Mouse (Mus musculus) adrenal gland, postnatal 36 days (tissue): Measurements from ENCODE around the gene Vnn1. TPM values are rescaled to one million over a fixed set of nuclear protein-coding genes. Genes with fewer than 3 reads are reported as not detected.

Experiments
- total RNA-seq, 2 experiments: library from RNA; stranded (reverse); gene quantifications; 2 replicates each; pipeline ENCODE4 v1.2.3; 2021

Gene Vnn1
- total RNA-seq, 2 experiments from 2014 or later = 18.8 to 60.6 TPM

Other genes starting within 250 kb of the Vnn1 start
- gene Rps12, start 107.4 kb upstream of the Vnn1 start, total RNA-seq = 100 to 1,000 TPM; 451 to 467 TPM
- gene Slc18b1, start 97.7 kb upstream of the Vnn1 start, total RNA-seq = 10 to 100 TPM; 29.5 to 33.6 TPM
- gene Vnn3, start 43.2 kb upstream of the Vnn1 start, total RNA-seq = 10 to 100 TPM in 1 of 2 experiments, 1 to 10 TPM in 1; 8.5 to 77.2 TPM
- not detected for gene Taar1, start 25.7 kb downstream of the Vnn1 start, total RNA-seq
- gene Taar2, start 43.9 kb downstream of the Vnn1 start, total RNA-seq = not detected
- gene Taar3, start 54.9 kb downstream of the Vnn1 start, total RNA-seq = not detected
- gene Taar4, start 65.8 kb downstream of the Vnn1 start, total RNA-seq = not detected
- gene Taar5, start 76.0 kb downstream of the Vnn1 start, total RNA-seq = not detected
- gene Taar6, start 91.0 kb downstream of the Vnn1 start, total RNA-seq = not detected
- not detected for gene Taar7a, start 98.8 kb downstream of the Vnn1 start, total RNA-seq
- gene Taar7b, start 105.3 kb downstream of the Vnn1 start, total RNA-seq = not detected
- gene Taar7d, start 132.5 kb downstream of the Vnn1 start, total RNA-seq = not detected
- not detected for gene Taar7e, start 142.9 kb downstream of the Vnn1 start, total RNA-seq
- gene Taar7f, start 154.8 kb downstream of the Vnn1 start, total RNA-seq = not detected
- not detected for gene Taar8a, start 181.8 kb downstream of the Vnn1 start, total RNA-seq
- gene Taar8b, start 197.6 kb downstream of the Vnn1 start, total RNA-seq = not detected
- not detected for gene Taar8c, start 207.2 kb downstream of the Vnn1 start, total RNA-seq
- not detected for gene Taar9, start 214.8 kb downstream of the Vnn1 start, total RNA-seq